Mouse (Mus musculus): ENCODE results near the gene Kpna7. TPM values are rescaled to one million over a fixed set of nuclear protein-coding genes. Genes with fewer than 3 reads are reported as not detected.
"Not testable (repeated sequence)": the region's sequence is repeated elsewhere in the genome, so short reads cannot be mapped to it uniquely, and the experiment has no call there.

Kpna7 gene
- not detected in 2 replicates for polyA plus RNA-seq (2014; fragmentation: Nextera tagmentation; extraction: Ambion mirVana)

DNA sequence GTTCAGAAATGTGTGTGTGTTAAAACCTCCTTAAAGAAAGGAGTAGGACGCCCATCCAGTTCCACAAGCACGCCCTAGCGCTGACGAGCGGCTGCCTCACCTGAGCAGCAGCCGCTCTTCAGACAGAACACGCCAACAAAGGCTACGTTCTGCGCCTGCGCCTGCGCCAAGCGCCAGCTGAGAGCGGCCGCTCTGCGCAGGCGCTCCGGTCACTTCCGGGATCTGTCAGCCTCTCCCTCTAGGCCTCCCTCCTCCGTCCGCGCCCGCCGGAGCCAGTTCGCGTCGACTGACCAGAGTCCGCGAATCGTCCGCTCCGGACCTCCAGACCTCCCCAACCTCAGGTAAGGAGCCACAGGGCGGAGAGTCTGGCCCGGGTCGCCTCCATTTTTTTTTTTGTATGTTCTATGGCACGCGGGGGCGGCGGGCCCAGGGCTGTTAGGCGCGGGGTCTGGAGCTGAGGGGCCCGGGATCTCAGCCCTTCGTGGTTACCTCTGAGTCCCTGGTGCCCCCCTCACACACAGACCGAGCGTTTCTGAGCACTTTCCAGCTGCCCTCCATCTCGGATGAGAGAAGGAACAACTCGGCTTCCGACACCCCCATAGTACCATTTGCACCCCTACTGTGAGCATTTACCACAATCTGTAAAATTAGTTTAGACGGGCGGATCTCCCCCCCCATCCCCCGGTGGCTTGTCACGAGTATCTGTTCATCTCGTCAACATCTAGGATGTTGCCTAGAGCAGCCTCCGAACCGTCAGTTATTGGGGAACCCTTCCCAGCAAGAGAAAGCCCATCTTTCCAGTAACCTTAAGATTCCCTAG lies at the start of gene Kpna7, which contains the start of gene Arpc1a:
Gene Kpna7, minus strand, starts transcription at position 399 of the 820 bp plus-strand sequence.
Gene Arpc1a, plus strand, starts transcription at position 199 of the 820 bp plus-strand sequence.
- peak; percentile 96 for ATAC-seq (ENCODE audit: low FRiP score)
- peak within 1 kb of the TSS; percentile 56; the same call in 1 of the 2 replicates for H3K27ac ChIP-seq (ENCODE audit: low read depth, low read length)
- under 1% methylated on average over 52 of the region's 54 CpGs for WGBS

DNA sequence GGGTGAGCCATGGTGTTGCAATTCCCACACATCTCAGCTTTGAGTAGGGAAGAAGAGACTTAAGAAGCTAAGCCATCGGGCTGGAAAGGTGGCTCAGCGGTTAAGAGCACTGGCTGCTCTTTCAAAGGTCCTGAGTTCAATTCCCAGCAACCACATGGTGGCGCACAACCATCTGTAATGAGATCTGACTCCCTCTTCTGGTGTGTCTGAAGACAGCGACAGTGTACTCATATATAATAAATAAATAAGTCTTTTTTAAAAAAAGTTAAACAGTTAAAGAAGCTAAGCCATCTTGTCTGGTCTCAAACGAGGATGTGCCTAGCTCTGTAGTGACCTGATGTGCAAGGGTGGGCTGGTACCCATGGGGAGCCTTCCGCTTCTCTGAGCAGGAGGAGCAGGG lies 49.4 kb upstream of the Kpna7 start:
- not testable (repeated sequence) for H3K4me1 ChIP-seq (ENCODE audit: control insufficient read depth, insufficient read depth, low read length); H3K27ac ChIP-seq (ENCODE audit: low read depth, low read length); H3K27me3 ChIP-seq (ENCODE audit: control insufficient read depth, insufficient read depth, low read length); ATAC-seq (ENCODE audit: low FRiP score); H3K9me3 ChIP-seq (ENCODE audit: control insufficient read depth, low read length); H3K9ac ChIP-seq (ENCODE audit: low read length); H3K4me3 ChIP-seq (ENCODE audit: low read depth, low read length); H3K4me2 ChIP-seq
- 91% methylated on average over 6 of the region's 6 CpGs for WGBS
- H3K36me3 ChIP-seq (ENCODE audit: control insufficient read depth, insufficient read depth, low read length), result peaks cover 55% of the 10 kb centered on the region
- DNase-seq (ENCODE audit: low spot score, missing footprints), result peak; percentile 80

More for the DNA sequence above, at the start of gene Kpna7, which contains the start of gene Arpc1a:
- Histone ChIP-seq H3K27me3 (ENCODE audit: control insufficient read depth, insufficient read depth, low read length) (no peaks in the 10 kb centered on the region), H3K36me3 (ENCODE audit: control insufficient read depth, insufficient read depth, low read length) (no peaks in the 10 kb centered on the region), H3K9me3 (ENCODE audit: control insufficient read depth, low read length) (no peaks in the 10 kb centered on the region), H3K4me1 (ENCODE audit: control insufficient read depth, insufficient read depth, low read length) (peaks cover 10% of the 10 kb centered on the region), H3K4me2 (peak within 1 kb of the TSS; percentile 92), H3K4me3 (ENCODE audit: low read depth, low read length) (peak within 1 kb of the TSS; percentile 85), H3K9ac (ENCODE audit: low read length) (peak within 1 kb of the TSS; percentile 84)
- peak; percentile 100 for DNase-seq (ENCODE audit: low spot score, missing footprints)

GRCm38 (mm10) chr5:145130995-145131394 lies 47.2 kb upstream of the Kpna7 start:
- H3K27ac ChIP-seq (ENCODE audit: low read depth, low read length), result no peak overlapping the region
- DNase-seq (ENCODE audit: low spot score, missing footprints) (peak; percentile 75), ATAC-seq (ENCODE audit: low FRiP score) (no peak)
- no peak overlapping the region for H3K4me3 ChIP-seq (ENCODE audit: low read depth, low read length)
- no peaks in the 10 kb centered on the region for H3K9me3 ChIP-seq (ENCODE audit: control insufficient read depth, low read length)
- no peak overlapping the region for H3K9ac ChIP-seq (ENCODE audit: low read length)
- no peaks in the 10 kb centered on the region for H3K4me1 ChIP-seq (ENCODE audit: control insufficient read depth, insufficient read depth, low read length)
- no peak overlapping the region for H3K4me2 ChIP-seq
- H3K36me3 ChIP-seq (ENCODE audit: control insufficient read depth, insufficient read depth, low read length), result peaks cover 68% of the 10 kb centered on the region
- 90% methylated on average over 3 of the region's 3 CpGs for WGBS
- H3K27me3 ChIP-seq (ENCODE audit: control insufficient read depth, insufficient read depth, low read length), result no peaks in the 10 kb centered on the region

GRCm38 (mm10) chr5:145130191-145130590 lies 46.4 kb upstream of the Kpna7 start:
- Histone ChIP-seq H3K4me3 (ENCODE audit: low read depth, low read length) (no peak overlapping the region), H3K4me1 (ENCODE audit: control insufficient read depth, insufficient read depth, low read length) (no peaks in the 10 kb centered on the region), H3K4me2 (no peak overlapping the region), H3K9me3 (ENCODE audit: control insufficient read depth, low read length) (no peaks in the 10 kb centered on the region), H3K27ac (ENCODE audit: low read depth, low read length) (no peak overlapping the region), H3K27me3 (ENCODE audit: control insufficient read depth, insufficient read depth, low read length) (no peaks in the 10 kb centered on the region), H3K9ac (ENCODE audit: low read length) (no peak overlapping the region), H3K36me3 (ENCODE audit: control insufficient read depth, insufficient read depth, low read length) (peaks cover 65% of the 10 kb centered on the region)
- DNase-seq (ENCODE audit: low spot score, missing footprints) (no peak), ATAC-seq (ENCODE audit: low FRiP score) (no peak)
- WGBS, result 94% methylated on average over 11 of the region's 11 CpGs

DNA sequence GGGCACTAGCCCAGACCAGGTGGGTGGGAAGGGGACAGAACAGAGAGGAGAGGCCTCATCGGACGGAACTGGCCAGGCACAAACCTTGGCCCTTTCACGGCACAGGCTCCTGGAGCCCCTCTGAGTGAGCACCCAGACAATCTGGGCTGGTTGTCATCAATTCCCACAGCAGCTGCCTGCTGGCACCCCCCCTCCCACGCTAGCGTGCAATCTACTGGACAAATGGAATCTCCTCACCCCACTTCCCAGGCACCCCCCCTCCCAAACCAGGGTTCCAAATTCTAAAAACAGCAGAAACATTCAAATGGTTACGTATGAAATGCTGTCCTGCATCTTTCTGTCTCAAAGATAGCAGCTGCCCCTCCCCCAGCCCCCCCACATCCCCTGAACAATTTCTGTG lies 45.9 kb upstream of the Kpna7 start:
- H3K9ac ChIP-seq (ENCODE audit: low read length); H3K4me3 ChIP-seq (ENCODE audit: low read depth, low read length); H3K9me3 ChIP-seq (ENCODE audit: control insufficient read depth, low read length); H3K4me1 ChIP-seq (ENCODE audit: control insufficient read depth, insufficient read depth, low read length); ATAC-seq (ENCODE audit: low FRiP score); H3K27ac ChIP-seq (ENCODE audit: low read depth, low read length); H3K27me3 ChIP-seq (ENCODE audit: control insufficient read depth, insufficient read depth, low read length); H3K4me2 ChIP-seq; DNase-seq (ENCODE audit: low spot score, missing footprints): not testable (repeated sequence)
- H3K36me3 ChIP-seq (ENCODE audit: control insufficient read depth, insufficient read depth, low read length), result peaks cover 62% of the 10 kb centered on the region
- whole genome bisulfite sequencing, result 98% methylated on average over 5 of the region's 6 CpGs

GRCm38 (mm10) chr5:145129124-145129523 lies 45.3 kb upstream of the Kpna7 start:
- ATAC-seq (ENCODE audit: low FRiP score), result no peak
- DNase-seq (ENCODE audit: low spot score, missing footprints), result no peak
- Histone ChIP-seq H3K4me2 (no peak overlapping the region), H3K36me3 (ENCODE audit: control insufficient read depth, insufficient read depth, low read length) (peaks cover 56% of the 10 kb centered on the region), H3K27me3 (ENCODE audit: control insufficient read depth, insufficient read depth, low read length) (no peaks in the 10 kb centered on the region), H3K4me1 (ENCODE audit: control insufficient read depth, insufficient read depth, low read length) (no peaks in the 10 kb centered on the region), H3K27ac (ENCODE audit: low read depth, low read length) (no peak overlapping the region), H3K9me3 (ENCODE audit: control insufficient read depth, low read length) (no peaks in the 10 kb centered on the region), H3K9ac (ENCODE audit: low read length) (no peak overlapping the region), H3K4me3 (ENCODE audit: low read depth, low read length) (no peak overlapping the region)
- 95% methylated on average over 4 of the region's 4 CpGs for WGBS

DNA sequence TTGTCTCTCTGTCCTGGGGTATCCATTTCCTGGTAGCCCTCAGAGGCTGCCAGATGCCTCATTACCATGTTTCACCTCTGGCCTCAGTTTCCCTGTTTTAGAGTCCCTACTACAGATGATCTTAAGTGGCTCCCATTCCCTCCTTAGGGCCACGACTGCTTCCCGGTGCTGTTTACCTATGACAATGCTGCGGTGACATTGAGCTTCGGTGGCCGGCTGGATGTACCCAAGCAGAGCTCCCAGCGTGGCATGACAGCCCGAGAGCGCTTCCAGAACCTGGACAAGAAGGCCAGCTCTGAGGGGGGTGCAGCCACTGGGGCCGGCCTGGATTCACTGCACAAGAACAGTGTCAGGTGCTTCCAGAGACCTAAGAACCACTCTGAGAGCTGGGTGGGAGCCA lies 42.8 kb upstream of the Kpna7 start:
- WGBS, result 93% methylated on average over 9 of the region's 9 CpGs
- no peaks in the 10 kb centered on the region for H3K9me3 ChIP-seq (ENCODE audit: control insufficient read depth, low read length)
- H3K4me3 ChIP-seq (ENCODE audit: low read depth, low read length), result no peak overlapping the region
- H3K4me2 ChIP-seq, result no peak overlapping the region
- ATAC-seq (ENCODE audit: low FRiP score) (no peak), DNase-seq (ENCODE audit: low spot score, missing footprints) (peak; percentile 56)
- H3K27me3 ChIP-seq (ENCODE audit: control insufficient read depth, insufficient read depth, low read length), result no peaks in the 10 kb centered on the region
- no peak overlapping the region for H3K27ac ChIP-seq (ENCODE audit: low read depth, low read length)
- no peak overlapping the region for H3K9ac ChIP-seq (ENCODE audit: low read length)
- H3K4me1 ChIP-seq (ENCODE audit: control insufficient read depth, insufficient read depth, low read length), result no peaks in the 10 kb centered on the region
- peaks cover 34% of the 10 kb centered on the region for H3K36me3 ChIP-seq (ENCODE audit: control insufficient read depth, insufficient read depth, low read length)

- H3K27me3 ChIP-seq (ENCODE audit: control insufficient read depth, insufficient read depth, low read length), result no peaks in the 10 kb centered on the region
- H3K9me3 ChIP-seq (ENCODE audit: control insufficient read depth, low read length), result no peaks in the 10 kb centered on the region
- no peak overlapping the region for H3K4me2 ChIP-seq
- no peak overlapping the region for H3K27ac ChIP-seq (ENCODE audit: low read depth, low read length)
- 94% methylated on average over 19 of the region's 19 CpGs for WGBS
- ATAC-seq (ENCODE audit: low FRiP score) (no peak), DNase-seq (ENCODE audit: low spot score, missing footprints) (peak; percentile 76)
- H3K4me3 ChIP-seq (ENCODE audit: low read depth, low read length), result no peak overlapping the region
- H3K36me3 ChIP-seq (ENCODE audit: control insufficient read depth, insufficient read depth, low read length), result peaks cover 14% of the 10 kb centered on the region
- no peak overlapping the region for H3K9ac ChIP-seq (ENCODE audit: low read length)
- no peaks in the 10 kb centered on the region for H3K4me1 ChIP-seq (ENCODE audit: control insufficient read depth, insufficient read depth, low read length)
Measured at GRCm38 (mm10) chr5:145123396-145123795, 39.6 kb upstream of the Kpna7 start.

DNA sequence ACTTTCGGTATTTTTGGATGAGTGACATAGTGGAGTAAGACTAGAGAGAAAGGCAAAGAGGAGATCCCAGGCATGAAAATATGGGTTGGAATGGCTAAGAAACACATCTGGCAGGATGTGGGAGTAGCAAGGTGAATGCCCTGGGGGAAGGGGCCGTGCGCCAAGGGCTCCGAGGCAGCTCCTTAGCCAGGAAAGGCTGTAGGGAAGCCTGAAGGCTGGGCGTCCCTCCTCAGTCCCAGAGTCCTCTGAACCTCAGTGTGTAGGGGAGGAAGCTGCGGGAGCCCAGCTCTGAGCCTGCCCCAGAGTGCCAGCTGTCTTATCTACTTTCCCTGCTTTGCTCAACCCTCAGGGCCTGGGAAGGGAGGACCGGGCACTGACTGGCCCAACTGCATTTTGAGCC lies 37.1 kb upstream of the Kpna7 start:
- WGBS, result 81% methylated on average over 7 of the region's 7 CpGs
- Histone ChIP-seq H3K36me3 (ENCODE audit: control insufficient read depth, insufficient read depth, low read length) (no peaks in the 10 kb centered on the region), H3K27me3 (ENCODE audit: control insufficient read depth, insufficient read depth, low read length) (no peaks in the 10 kb centered on the region), H3K9me3 (ENCODE audit: control insufficient read depth, low read length) (no peaks in the 10 kb centered on the region), H3K27ac (ENCODE audit: low read depth, low read length) (no peak overlapping the region), H3K9ac (ENCODE audit: low read length) (no peak overlapping the region), H3K4me3 (ENCODE audit: low read depth, low read length) (no peak overlapping the region), H3K4me1 (ENCODE audit: control insufficient read depth, insufficient read depth, low read length) (no peaks in the 10 kb centered on the region), H3K4me2 (no peak overlapping the region)
- no peak for ATAC-seq (ENCODE audit: low FRiP score)
- DNase-seq (ENCODE audit: low spot score, missing footprints), result no peak

Measured in midbrain, embryonic 11.5 days (tissue).